Mouse (Mus musculus) lung, postnatal 4 days (tissue): ENCODE data around the gene Rnaseh2b.

Experiments used
- DNase-seq, 2 experiments: peaks; one replicate each; pipeline ENCODE4 v3.0.0; 2021

Rnaseh2b gene

GRCm38 (mm10) chr14:62322581-62323344 lies 30.4 kb downstream of the Rnaseh2b start:
- DNase-seq, result peak in 1 of 2 experiments; percentile 26

GRCm38 (mm10) chr14:62323457-62323856 lies 31.1 kb downstream of the Rnaseh2b start:
- DNase-seq, result no peak

- DNase-seq, result no peak
Measured at GRCm38 (mm10) chr14:62324943-62325342, 32.6 kb downstream of the Rnaseh2b start.

- no peak for DNase-seq
Measured at GRCm38 (mm10) chr14:62326026-62326425, 33.6 kb downstream of the Rnaseh2b start.

GRCm38 (mm10) chr14:62327171-62327570 lies 34.8 kb downstream of the Rnaseh2b start:
- no peak for DNase-seq

DNA sequence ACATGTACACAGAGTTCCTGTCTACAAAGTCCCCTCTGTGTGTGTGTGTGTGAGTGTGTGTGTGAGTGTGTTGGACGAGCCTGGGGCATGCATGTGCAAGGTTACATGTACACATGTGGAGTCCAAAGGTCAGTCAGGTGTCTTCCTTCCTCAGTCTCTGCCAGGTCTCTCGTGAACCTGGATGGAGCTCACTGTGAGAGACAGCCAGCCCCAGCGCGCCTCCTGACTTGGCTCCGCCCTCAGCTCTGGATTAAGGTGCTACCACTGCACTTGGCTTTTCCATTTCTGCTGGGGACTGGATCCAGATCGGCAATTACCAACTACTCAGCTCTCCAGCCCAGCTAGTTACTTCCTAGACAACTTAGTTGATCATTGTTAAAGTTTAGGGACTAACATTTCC lies 36.2 kb downstream of the Rnaseh2b start:
- no peak for DNase-seq

GRCm38 (mm10) chr14:62329631-62330030 lies 37.2 kb downstream of the Rnaseh2b start:
- no peak for DNase-seq

GRCm38 (mm10) chr14:62331457-62331856 lies 39.1 kb downstream of the Rnaseh2b start:
- no peak for DNase-seq

DNA sequence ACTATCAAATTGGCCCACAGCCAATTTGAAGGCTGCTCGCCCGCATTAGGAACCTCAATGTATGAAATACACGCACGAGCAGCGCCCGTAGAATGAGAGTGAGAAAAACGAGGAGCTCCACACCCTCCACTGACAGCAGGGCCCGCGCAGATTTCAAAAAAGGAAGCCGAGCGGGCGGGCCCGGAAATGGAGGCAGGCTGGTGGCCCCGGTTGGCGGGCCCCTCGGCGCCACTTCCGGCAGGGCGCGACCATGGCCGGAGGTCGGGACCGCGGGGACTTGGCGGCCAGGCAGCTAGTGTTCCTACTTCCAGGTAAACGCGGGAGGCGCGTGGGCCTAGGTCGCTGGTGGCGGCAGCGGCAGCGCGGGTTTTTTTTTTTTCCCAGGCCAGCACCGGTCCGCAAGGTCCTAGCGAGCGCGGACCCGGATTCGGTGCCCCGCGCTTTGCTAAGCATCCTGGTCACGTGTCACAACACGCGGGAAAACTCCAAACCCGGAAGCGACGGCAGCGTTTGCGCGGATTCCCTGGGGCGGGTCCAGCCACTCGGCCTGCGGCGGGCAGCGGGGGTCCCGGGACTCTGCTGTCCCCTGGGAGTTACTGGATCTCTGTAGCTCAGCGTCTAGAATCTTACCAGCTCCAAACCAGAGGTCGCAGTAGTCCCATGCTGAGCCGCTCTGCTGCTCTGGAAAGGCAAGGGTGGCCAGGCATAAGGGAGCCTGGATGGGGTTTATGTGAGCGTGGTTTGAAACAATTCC lies 39.7 kb downstream of the Rnaseh2b start:
- DNase-seq, result peak; percentile 92 to 94

DNA sequence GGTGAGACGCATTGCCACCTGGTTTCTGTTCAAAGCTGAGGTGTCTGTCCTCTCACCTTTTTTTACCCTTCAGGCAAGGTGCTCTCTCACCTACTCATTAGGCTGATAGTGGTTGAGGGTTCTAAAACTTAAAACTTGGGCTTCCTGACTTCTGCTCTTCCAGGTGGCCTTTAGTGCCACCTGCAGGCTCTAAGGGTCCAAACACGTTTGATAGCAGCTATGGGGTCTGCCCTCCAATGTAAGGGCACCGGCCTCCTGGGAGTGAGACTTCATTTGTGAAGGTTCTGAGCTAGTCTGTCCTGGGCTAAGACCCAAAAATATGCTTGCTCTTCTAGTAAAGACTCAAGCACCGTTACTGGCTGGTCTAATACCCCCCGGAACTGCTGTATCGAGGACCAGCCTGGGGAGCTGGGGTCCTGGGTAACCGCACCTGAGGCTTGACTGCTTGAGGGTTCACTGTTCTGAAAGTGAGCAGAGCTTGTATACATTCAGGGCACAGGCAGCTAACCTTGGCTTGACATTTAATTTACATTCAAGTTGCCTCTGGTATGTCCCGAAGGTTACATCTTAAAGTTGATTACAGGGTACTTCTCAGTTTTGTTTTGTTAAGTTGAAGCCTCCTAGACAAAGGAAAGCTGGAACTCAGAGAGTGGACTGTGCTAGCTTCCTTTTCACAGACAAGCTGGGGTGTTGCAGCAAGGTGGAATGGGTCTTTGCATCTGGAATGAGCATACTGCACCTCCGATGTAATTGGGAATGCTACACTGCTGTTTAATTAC lies 41.7 kb downstream of the Rnaseh2b start:
- DNase-seq, result no peak

GRCm38 (mm10) chr14:62339196-62339595 lies 46.8 kb downstream of the Rnaseh2b start:
- DNase-seq, result no peak

DNA sequence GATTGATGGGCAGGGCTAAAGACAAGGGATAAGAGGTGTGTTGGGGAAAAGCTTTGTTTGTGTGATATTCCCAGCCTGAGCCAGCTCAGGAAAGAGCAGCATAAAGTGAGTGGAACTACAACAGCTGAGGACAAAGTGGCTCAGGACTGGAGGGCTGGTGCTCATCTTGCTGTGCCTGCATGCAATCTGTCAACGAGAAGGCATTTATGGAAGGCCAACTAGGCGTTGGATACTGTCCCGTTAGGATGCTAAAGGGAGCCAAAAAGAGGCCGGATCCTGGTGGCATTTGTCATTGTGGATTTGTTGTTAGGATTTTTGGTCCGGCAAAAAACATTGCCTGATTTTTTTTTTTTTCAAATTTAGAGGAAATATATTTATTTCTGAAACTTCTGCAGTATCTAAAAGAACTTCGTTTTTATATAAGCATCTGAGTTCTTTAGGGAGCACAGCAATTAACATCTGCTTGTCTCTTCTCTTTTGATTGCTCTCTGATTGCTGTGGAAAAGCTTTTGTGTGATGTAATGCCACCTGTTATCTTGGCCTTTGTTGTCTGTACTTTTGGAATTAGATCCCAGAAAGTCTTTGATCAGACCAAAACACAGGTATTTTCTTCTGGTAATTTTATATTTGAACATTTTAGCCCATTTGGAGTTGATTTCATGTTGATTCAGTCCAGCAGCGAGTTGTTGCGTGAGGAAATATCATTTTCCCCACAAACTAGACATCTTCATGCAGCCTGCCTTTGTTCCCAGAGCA lies 49.7 kb downstream of the Rnaseh2b start:
- DNase-seq, result no peak

DNA sequence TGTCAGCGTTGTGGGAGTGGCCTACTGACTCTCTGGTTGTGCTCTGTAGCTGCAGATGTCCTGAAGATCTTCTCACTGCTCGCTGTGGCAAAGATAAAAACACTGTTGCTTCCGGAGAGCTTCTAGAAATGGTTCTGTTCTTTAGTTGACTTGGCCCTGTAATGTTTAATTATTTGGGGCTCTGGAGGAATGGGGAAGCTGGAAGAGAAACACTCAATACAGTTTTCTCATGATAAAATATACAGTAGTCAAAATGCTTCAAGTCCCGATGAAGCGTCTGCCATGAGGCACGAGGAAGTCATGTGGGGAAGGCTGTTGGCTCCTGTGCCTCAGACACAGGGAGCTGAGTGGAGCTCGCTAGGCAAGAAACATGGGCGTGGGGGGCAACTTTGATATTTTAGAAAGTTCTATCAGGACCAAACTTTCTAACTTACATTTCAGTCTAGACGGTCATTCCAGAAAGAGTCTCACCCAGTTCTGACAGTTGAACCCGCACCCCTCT lies 50.3 kb downstream of the Rnaseh2b start:
- DNase-seq, result no peak

- DNase-seq, result no peak
Measured at GRCm38 (mm10) chr14:62346570-62346969, 54.2 kb downstream of the Rnaseh2b start.

GRCm38 (mm10) chr14:62347103-62347502 lies 54.7 kb downstream of the Rnaseh2b start:
- DNase-seq, result no peak

GRCm38 (mm10) chr14:62349786-62350185 lies 57.4 kb downstream of the Rnaseh2b start:
- no peak for DNase-seq

DNA sequence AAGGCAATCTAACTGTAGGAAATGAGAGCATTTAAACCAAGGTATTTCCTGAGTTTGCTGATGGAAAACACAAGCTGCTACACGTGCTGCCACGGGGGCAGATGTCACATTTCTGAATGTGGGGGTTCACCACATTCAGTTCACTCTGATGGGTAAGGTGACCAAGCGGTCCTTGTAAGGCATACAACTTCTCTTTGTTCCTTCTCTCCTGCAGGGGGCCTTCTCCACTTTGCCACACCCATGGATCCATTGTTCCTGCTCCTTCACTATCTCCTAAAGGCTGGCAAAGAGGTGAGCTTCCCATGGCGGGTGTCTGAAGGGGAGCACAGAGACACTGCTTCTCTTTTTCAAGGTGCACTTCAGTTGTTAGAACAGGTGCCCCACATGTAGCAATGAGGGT lies 57.8 kb downstream of the Rnaseh2b start:
- DNase-seq, result no peak

GRCm38 (mm10) chr14:62350890-62351289 lies 58.5 kb downstream of the Rnaseh2b start:
- no peak for DNase-seq

GRCm38 (mm10) chr14:62353372-62353771 lies 61.0 kb downstream of the Rnaseh2b start:
- DNase-seq, result no peak

- no peak for DNase-seq
Measured at GRCm38 (mm10) chr14:62353793-62354192, 61.4 kb downstream of the Rnaseh2b start.

GRCm38 (mm10) chr14:62355201-62355600 lies 62.8 kb downstream of the Rnaseh2b start:
- no peak for DNase-seq

DNA sequence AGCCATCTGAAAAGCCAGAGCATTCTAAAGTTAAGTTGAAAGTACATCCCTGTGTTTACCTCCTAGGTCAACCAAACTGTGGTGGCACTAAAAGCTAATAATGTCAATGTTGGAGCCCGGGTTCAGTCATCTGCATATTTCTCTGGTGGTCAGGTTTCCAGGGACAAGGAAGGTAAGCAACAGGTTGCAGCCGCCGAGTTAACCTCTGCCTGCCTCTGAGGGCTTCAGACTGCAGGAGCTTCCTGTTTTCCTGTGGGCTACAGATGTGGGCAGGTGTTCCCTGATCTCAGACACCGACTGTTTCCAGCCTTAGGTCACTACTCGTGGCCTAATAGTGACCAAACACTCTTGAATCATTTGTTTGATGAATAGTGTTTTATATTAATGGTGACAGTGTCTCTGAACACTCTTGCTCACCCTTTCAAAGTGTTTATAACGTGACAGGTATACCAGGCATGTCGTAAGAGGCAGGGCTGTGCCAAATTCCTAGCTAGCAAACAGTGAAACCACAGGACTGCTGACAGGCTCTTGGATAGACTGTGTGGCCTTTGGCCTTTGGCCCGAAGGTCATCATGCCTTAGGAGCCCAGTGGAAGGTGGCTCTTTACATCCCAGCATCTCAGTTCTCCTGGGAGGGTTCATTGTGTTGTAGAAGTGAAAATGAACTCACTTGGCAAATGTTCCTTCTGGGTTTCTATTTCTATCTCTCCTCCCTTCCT lies 69.0 kb downstream of the Rnaseh2b start:
- no peak for DNase-seq
